Mouse (Mus musculus) heart, postnatal 36 days (tissue): ENCODE results near the gene Dcun1d4. TPM values are rescaled to one million over a fixed set of nuclear protein-coding genes. Genes with fewer than 3 reads are reported as not detected.
"Not testable (repeated sequence)": the region's sequence is repeated elsewhere in the genome, so short reads cannot be mapped to it uniquely, and the experiment has no call there.

ENCODE experiments used
- DNase-seq, 2 experiments: peaks; one replicate each; pipeline ENCODE4 v3.0.0; 2021 to 2022
- intact Hi-C: fragments of 180-260 bp; cut with DNase I; formaldehyde crosslinking; loops from one replicate; pipeline ENCODE4 v1.15.1; 2025
- total RNA-seq, 2 experiments: library from RNA; stranded (reverse); gene quantifications; 2 replicates each; pipeline ENCODE4 v1.2.3; 2021

Gene Dcun1d4
- total RNA-seq, 2 experiments from 2014 or later = 14.7 to 18.2 TPM

DNA sequence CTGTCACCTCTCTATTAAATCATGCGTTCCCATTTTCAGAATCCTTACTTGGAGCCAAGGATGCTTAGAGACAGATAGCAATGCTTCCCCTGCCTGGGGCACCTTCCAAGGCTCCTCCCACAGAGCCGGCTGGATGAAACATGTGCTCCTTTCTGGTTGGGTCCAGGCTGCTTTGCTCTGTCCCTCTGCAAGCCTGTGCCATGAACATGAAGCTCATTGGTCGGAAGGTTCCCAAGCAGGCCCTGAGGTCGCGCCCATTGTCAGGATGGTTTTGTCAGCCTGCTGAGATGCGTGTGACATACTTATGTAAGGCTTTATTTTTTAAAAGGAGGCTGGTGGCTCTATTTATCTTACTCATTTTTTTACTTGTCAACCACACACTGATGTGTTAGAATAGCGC is 95.9 kb downstream of the Dcun1d4 start:
- intact Hi-C loops = no loop called here
- DNase-seq = no peak

DNA sequence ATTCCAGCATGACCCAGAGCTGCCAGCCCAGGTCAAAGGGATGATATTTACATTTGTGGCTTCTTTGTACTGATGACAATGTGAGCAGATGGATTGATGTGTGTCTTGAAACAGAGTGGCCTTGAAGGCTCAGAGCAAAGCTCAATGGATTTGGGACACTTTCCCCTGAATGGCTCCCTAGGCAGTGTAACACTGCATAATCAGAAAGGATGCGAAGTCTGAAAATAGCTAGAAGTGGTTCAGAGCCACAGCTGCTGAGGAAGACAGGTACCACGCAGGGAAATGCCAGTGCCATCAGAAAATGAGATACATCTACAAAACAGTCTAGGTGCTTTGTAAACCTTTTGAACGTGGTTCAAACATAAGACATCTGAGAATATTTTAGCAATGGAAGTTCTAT is 97.3 kb downstream of the Dcun1d4 start:
- intact Hi-C loops = no loop called here
- no peak for DNase-seq

DNA sequence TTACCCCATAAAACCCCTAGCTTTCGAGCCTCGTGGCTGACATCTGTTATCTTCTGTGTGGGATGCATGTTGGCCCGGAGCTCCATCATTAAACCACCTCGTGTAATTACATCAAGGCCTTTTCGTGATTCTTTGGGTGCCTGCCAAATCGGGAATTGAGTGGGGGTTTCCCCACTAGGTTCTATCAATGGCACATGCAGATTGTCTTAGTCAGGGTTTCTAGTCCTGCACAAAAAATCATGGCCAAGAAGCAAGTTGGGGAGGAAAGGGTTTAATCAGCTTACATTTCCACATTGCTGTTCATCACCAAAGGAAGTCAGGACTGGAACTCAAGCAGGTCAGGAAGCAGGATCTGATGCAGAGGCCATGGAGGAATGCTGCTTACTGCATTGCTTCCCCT is 103.2 kb downstream of the Dcun1d4 start:
- DNase-seq, intact Hi-C loops: not testable (repeated sequence)

DNA sequence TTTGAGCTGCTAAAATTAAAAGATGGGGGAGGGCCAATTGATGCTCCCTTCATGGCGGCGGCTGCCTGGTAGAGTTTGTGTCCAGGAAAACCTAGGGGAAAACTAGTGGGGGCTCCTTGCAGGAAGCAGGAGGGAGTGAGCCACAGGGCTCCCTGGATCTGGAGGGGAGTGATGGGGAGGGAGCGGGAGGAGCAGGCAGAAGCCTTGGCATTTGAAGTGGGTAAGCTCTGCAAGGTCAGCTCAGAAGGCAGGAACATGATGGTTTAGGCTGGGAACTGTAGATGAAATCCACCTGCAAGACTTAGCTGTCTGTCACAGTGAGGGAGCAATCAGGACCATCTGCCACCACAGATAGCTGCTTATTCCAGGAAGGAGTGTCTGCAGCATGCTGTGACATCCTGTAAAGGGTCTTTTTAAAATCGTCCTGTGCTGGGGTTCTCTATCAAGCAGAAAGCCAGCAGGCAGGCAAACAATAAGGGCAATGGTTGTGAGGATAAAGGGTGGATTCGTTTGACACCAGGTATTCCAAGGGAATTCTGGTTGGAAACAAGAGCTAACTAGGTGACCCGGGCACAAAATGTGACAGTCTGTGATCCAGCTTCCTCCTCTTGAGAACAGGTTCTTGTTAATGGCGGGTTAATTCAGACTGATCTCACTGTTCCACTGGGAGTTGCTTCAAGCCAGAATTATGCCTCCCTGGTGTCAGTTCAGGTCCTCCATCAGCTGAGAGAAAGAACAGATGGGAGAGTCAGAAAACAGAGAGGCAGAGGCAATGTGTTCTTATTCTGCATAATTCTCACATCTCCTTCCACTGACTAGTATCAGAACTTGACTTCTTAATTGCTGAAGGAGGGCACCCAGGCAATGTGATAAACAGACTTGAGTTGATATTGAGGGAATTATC is 104.7 kb downstream of the Dcun1d4 start:
- intact Hi-C loops = no loop called here
- DNase-seq = no peak

DNA sequence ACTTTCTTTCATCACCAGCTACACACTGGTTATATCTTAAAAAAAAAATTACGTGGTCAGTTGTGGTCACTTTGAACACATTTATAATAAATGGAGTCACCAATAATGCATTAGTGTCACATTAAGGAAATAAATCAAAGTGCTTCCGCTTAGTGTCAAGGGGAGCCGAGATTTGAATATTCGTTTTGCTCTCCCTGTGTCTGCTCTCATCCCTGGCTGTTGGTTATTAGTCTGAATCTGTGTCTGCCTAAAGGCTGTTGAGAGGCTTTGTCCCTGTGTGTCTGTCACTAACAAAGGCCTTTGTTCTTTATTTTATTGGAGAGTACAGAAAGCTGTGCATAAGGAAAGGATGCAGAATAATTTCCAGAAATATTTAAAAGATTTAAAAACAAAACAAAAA is 105.8 kb downstream of the Dcun1d4 start:
- no peak for DNase-seq
- intact Hi-C loops = no loop called here

DNA sequence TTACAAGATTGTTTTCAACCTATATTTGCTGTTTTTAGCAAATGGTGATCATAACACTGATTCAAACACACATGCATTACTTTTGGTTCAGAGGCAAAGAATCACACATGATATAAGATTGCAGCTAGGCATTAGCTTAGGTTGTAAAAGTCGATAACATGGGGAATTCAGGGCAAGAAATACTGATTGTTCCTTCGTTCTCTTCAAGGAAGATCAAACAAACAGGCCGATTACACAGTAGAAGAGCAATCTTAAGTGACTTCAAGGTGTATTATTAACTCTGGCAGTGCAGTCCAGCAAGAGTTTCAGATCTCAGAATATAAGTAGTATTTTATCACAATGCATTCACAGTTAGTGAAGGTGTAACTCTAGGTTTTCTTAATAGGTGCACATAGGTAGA is 106.3 kb downstream of the Dcun1d4 start:
- intact Hi-C loops = no loop called here

DNA sequence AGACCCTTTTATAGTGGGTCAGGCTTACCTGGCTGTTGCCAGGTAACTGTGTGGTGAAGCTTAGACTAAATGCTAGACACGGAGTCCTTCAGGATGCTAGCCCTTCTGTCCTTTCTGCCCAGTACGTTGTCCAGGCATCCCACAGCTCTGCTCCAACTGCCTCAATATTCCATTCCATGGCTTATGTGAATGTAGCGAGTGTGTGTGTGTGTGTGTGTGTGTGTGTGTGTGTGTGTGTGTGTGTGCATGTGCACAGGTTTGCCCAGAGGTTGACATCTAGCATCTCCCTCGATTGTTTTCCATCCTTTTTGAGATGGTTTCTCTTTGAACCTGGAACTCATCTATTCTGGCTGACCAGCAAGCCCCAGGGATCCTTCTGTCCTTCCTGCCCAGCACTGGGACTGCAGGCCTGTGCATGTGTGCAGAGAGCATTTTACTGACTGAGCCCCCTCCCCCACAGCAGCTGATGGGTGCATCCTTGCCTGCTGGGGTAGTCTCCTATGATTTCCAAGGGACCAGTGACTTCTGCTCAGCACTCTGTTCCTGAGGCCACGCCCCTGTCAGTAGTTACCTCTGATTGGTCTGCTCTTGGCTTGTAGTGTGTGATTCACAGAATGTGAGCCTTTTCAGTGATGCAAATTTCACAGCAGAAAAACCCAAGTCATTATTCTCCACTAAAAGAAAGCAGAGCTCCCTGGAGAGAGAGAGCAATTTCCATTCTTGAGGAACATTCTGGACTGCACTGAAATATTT is 118.3 kb downstream of the Dcun1d4 start:
- peak; percentile 5 to 12 for DNase-seq
- intact Hi-C loops = no loop called here

More for the DNA sequence above, 106.3 kb downstream of the Dcun1d4 start:
- DNase-seq = no peak

DNA sequence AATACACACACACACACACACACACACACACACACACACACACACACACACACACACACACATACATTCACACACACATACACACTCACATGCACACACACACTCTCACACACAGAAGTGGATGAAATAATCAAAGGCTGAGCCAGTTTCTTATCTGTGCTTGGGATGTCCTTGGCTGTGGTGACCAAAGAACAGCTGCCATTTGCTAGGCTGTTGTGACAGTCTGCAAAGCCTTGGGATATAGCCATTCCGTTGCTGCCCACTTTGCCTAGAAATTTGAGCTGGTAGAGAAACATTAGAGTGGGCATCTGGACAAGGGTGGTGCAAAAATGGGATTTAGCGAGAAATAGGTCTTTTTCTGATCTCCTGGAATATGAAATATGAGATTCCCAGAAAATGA is 119.2 kb downstream of the Dcun1d4 start:
- DNase-seq = peak; percentile 19 to 20
- intact Hi-C loops = no loop called here

DNA sequence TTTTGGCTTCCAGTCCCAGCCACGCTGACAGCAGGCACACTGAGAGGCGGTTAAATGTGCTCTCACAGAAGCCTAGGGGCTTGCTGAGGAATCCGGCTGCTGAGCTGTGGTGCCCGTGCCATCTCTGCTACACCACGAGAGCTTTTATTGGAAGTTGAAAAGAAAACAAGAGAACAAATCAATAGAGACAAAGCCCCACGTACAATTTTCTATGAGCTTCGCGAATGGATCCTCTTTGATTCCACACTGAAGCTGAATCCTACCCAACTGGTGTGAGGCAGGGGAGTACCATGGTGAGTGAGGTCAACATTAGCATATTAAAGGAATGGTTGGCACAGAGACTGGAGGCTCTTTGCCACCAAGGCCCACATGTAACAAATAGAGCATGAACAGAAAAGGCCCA is 120.6 kb downstream of the Dcun1d4 start:
- no peak for DNase-seq
- intact Hi-C loops = no loop called here

DNA sequence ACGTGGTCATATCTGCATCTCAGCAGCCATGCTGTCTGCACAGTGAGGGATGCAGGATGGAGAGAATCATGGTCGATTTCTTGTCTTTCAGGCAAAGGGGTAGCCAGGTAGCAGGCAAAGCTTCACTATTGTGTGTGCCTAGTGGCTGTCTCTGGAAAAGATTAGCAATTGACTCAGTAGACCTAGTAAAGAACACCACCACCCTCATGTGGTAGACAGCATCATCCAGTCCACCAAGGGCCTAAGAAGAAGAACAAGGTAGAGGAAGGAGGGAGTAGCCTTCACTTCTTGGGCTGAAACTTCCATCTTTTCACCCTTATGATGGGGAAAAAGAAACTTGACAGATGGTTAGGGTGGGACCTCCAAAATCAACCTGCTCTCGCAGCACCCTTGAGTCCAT is 122.1 kb downstream of the Dcun1d4 start:
- no peak for DNase-seq
- intact Hi-C loops = no loop called here

DNA sequence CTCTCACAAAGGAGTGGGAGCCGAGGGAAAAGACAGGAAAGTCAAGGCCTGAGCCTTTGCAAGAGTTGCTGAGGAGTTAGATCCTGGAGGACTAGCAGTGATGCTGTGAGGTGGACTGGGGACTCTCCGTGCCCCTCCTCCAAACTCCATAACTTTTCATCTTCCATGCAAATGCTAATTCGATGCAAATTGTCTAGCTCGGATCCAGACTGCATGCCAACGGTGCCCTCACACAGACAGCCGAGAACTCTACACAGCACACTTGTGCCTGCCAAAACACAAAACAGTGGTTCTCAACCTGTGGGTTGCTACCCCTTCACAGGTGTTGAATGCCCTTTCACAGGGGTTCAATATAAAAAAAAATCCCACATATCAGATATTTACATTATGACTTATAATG is 123.7 kb downstream of the Dcun1d4 start:
- DNase-seq = no peak
- intact Hi-C loops = no loop called here

DNA sequence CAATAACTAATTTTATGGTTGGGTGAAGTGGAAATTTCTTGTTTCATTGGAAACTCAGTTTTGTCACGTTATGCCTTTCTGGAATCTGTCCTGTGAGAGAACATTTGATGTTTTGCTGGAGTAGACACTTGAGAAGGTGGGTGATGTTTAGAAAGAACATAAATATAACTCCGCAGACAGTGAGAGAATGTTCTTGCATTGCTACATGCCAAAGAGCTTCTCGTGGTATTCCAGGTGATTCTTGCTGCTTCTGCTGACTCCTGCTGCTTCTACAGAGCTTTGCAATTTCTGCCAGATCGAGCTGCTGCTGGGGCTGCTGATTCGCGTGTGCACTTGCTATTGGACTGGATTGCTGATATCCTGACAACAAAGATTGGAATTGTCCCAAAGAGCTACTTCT is 124.2 kb downstream of the Dcun1d4 start:
- intact Hi-C loops = no loop called here
- DNase-seq = no peak

Other genes starting within 250 kb of the Dcun1d4 start
- 10 to 100 TPM; 37.6 to 45.2 TPM for gene Fryl, start 224.4 kb upstream of the Dcun1d4 start, total RNA-seq
- gene Ociad1, start 188.2 kb upstream of the Dcun1d4 start, total RNA-seq = 100 to 1,000 TPM; 241 to 249 TPM
- 1 to 10 TPM; 5.8 to 7.3 TPM for gene Ociad2, start 140.0 kb upstream of the Dcun1d4 start, total RNA-seq
- gene Cwh43, start 74.9 kb upstream of the Dcun1d4 start, total RNA-seq = not detected
- not detected for gene Lrrc66, start 151.5 kb downstream of the Dcun1d4 start, total RNA-seq
- gene Sgcb, start 166.8 kb downstream of the Dcun1d4 start, total RNA-seq = 100 to 1,000 TPM in 1 of 2 experiments, 10 to 100 TPM in 1; 97.5 to 103 TPM
- under 1 TPM; 0.27 to 0.28 TPM for gene Spata18, start 170.4 kb downstream of the Dcun1d4 start, total RNA-seq